Mouse (Mus musculus): ENCODE measurements around the gene Skor1.

The Skor1 gene

GRCm38 (mm10) chr9:63094030-63094429, 54.7 kb downstream of the Skor1 start:
- peak in 1 of 2 experiments; percentile 26 for DNase-seq (ENCODE audit: inconsistent age in 2 of 2, low spot score in 1 of 2)

GRCm38 (mm10) chr9:63092567-63092966, 56.2 kb downstream of the Skor1 start:
- no peak for DNase-seq (ENCODE audit: inconsistent age in 2 of 2, low spot score in 1 of 2)

DNA sequence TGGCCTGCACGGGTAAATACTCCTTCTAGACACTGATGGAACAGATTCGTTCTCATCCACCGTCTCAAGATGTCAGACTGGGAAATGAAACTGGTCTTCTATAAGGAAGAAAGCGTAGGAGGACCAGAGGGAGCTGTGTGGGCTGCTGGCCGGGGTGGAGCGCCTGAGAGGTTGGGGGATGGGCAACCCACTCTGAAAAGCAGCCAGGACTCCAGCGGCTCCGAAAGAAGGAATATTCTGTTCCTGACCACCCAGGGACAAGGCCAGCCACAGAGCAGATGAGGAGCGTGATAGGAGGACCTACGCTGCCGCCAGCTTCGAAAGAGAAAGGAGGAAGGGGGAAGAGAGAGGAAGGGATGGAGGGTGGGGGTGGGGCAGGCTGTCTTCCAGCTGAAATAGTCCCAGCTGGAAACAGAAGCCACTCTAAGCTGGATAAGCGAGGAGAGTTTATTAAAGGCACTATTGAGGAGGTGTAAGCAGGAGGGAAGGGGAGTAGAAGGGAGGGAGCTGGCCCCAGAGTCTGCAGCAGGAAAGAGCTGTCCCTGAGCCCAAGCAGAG, 56.7 kb downstream of the Skor1 start:
- DNase-seq (ENCODE audit: inconsistent age in 2 of 2, low spot score in 1 of 2): peak; percentile 79 to 81

- peak; percentile 22 to 68 for DNase-seq (ENCODE audit: inconsistent age in 2 of 2, low spot score in 1 of 2)
Observed at GRCm38 (mm10) chr9:63091101-63091921, 57.5 kb downstream of the Skor1 start.

DNA sequence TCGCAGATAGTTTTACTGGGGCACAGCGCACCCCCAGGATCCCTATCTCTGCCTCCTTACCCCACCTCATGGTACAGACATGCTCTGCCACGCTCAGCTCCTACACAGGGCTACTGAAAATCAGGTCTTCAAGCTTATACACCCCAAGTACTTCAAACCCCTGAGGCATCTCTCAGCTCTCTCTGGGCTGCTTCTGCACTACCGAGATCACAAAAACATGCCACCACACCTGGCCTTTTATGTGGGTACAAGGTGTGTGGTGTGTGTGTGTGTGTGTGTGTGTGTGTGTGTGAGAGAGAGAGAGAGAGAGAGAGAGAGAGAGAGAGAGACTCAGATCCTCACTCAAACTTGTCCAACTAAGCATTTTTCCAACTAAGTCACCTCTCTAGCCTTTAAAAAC, 59.6 kb downstream of the Skor1 start:
- no peak for DNase-seq (ENCODE audit: inconsistent age in 2 of 2, low spot score in 1 of 2)
